Mouse (Mus musculus) midbrain, embryonic 10.5 days (tissue): ENCODE measurements around the gene Unc13a. TPM values are rescaled to one million over a fixed set of nuclear protein-coding genes. Genes with fewer than 3 reads are reported as not detected.
A peak's percentile ranks its signal among the peaks of the same experiment; 100 is the strongest.
"Not testable (repeated sequence)": the region's sequence is repeated elsewhere in the genome, so short reads cannot be mapped to it uniquely, and the experiment has no call there.

Source experiments
- DNase-seq: peaks from one replicate; pipeline ENCODE4 v3.0.0-alpha.2; 2017; ENCODE audit warnings: low spot score
- H3K27ac ChIP-seq: fragments of 300-500 bp; sonication (generic); replicated peaks from 2 replicates; pipeline ENCODE4 v1.5.1; 2016; ENCODE audit warnings: mild to moderate bottlenecking
- H3K27me3 ChIP-seq: fragments of 300-500 bp; sonication (generic); 2 replicates; pipeline ENCODE4 v1.6.1; 2016; ENCODE audit warnings: low read depth, mild to moderate bottlenecking; ENCODE audit not compliant: poor library complexity, severe bottlenecking
- H3K36me3 ChIP-seq: fragments of 300-500 bp; sonication (generic); 2 replicates; pipeline ENCODE4 v1.6.1; 2016; ENCODE audit warnings: mild to moderate bottlenecking, moderate library complexity
- H3K4me1 ChIP-seq: fragments of 300-500 bp; sonication (generic); 2 replicates; pipeline ENCODE4 v1.6.1; 2016
- H3K4me3 ChIP-seq: fragments of 300-500 bp; sonication (generic); 2 replicates; pipeline ENCODE4 v1.5.1; 2016; ENCODE audit warnings: mild to moderate bottlenecking, moderate library complexity
- H3K9me3 ChIP-seq: fragments of 300-500 bp; sonication (generic); replicated peaks from 2 replicates; pipeline ENCODE4 v1.6.1; 2016; ENCODE audit warnings: mild to moderate bottlenecking
- WGBS: fragments of 180-500 bp; shearing (Covaris S2); methylation state at CpG from one replicate; pipeline ENCODE4 v1.1.7; 2016; 5-methylcytosine and 5-hydroxymethylcytosine counted together
- polyA plus RNA-seq: library from polyadenylated mRNA; unstranded; fragments of >200 nt; fragmentation: Nextera tagmentation; extraction: Ambion mirVana; gene quantifications from 2 replicates; pipeline ENCODE4 v1.2.1, GENCODE M21; 2016

Gene Unc13a
- polyA plus RNA-seq, 1 experiment from 2014 or later, result 4.6 TPM

- H3K4me1 ChIP-seq, result peaks cover 8% of the 10 kb centered on the region; the same call in 1 of the 2 replicates
- H3K27me3 ChIP-seq, result peaks cover 85% of the 10 kb centered on the region
- 80% methylated on average over 3 of the region's 3 CpGs for WGBS
- H3K4me3 ChIP-seq, result no peak overlapping the region
- H3K27ac ChIP-seq, result no peak overlapping the region
- no peaks in the 10 kb centered on the region for H3K9me3 ChIP-seq
- no peak for DNase-seq
- H3K36me3 ChIP-seq, result no peaks in the 10 kb centered on the region
These were observed 31.4 kb upstream of the Unc13a start for GRCm38 (mm10) chr8:71702923-71703322.

- no peak for DNase-seq
- Histone ChIP-seq H3K9me3 (no peaks in the 10 kb centered on the region), H3K4me1 (peaks cover 8% of the 10 kb centered on the region; the same call in 1 of the 2 replicates), H3K4me3 (no peak overlapping the region), H3K27ac (no peak overlapping the region), H3K27me3 (peaks cover 85% of the 10 kb centered on the region), H3K36me3 (no peaks in the 10 kb centered on the region)
- whole genome bisulfite sequencing, result 37% methylated on average over 4 of the region's 4 CpGs
These were observed 30.5 kb upstream of the Unc13a start for GRCm38 (mm10) chr8:71702087-71702432.

GRCm38 (mm10) chr8:71701414-71702086, 30.0 kb upstream of the Unc13a start, which contains the start of gene B3gnt3:
Gene B3gnt3, minus strand, starts transcription at chr8:71701789.
- Histone ChIP-seq H3K9me3 (no peaks in the 10 kb centered on the region), H3K36me3 (no peaks in the 10 kb centered on the region), H3K4me1 (peaks cover 8% of the 10 kb centered on the region; the same call in 1 of the 2 replicates), H3K4me3 (peak within 1 kb of the TSS; percentile 35), H3K27ac (no peak within 1 kb of the TSS), H3K27me3 (peaks cover 88% of the 10 kb centered on the region)
- DNase-seq, result no peak
- WGBS, result 18% methylated on average over 32 of the region's 34 CpGs

GRCm38 (mm10) chr8:71700493-71701269, 29.1 kb upstream of the Unc13a start:
- Histone ChIP-seq H3K9me3 (no peaks in the 10 kb centered on the region), H3K27me3 (peaks cover 95% of the 10 kb centered on the region), H3K4me3 (peak overlapping the region; percentile 35), H3K27ac (no peak overlapping the region), H3K4me1 (peaks cover 8% of the 10 kb centered on the region; the same call in 1 of the 2 replicates), H3K36me3 (no peaks in the 10 kb centered on the region)
- 9% methylated on average over 29 of the region's 29 CpGs for WGBS
- no peak for DNase-seq

GRCm38 (mm10) chr8:71695456-71695855, 23.9 kb upstream of the Unc13a start:
- peaks cover 17% of the 10 kb centered on the region for H3K4me1 ChIP-seq
- not testable (repeated sequence) for H3K9me3 ChIP-seq, H3K36me3 ChIP-seq, H3K27ac ChIP-seq, DNase-seq, H3K4me3 ChIP-seq
- H3K27me3 ChIP-seq, result peaks cover 98% of the 10 kb centered on the region
- 64% methylated on average over 12 of the region's 12 CpGs for WGBS

GRCm38 (mm10) chr8:71693166-71694041, 21.8 kb upstream of the Unc13a start:
- WGBS, result 10% methylated on average over 68 of the region's 68 CpGs

GRCm38 (mm10) chr8:71692509-71692908, 21.0 kb upstream of the Unc13a start:
- Histone ChIP-seq H3K27ac (no peak overlapping the region), H3K9me3 (no peaks in the 10 kb centered on the region), H3K4me1 (peaks cover 25% of the 10 kb centered on the region), H3K4me3 (peak overlapping the region; percentile 28; the same call in 1 of the 2 replicates), H3K27me3 (peaks cover 98% of the 10 kb centered on the region), H3K36me3 (no peaks in the 10 kb centered on the region)
- no peak for DNase-seq
- WGBS, result 5% methylated on average over 30 of the region's 30 CpGs

More at GRCm38 (mm10) chr8:71693166-71694041, 21.8 kb upstream of the Unc13a start:
- Histone ChIP-seq H3K9me3 (no peaks in the 10 kb centered on the region), H3K4me3 (peak overlapping the region; percentile 28), H3K27me3 (peaks cover 98% of the 10 kb centered on the region), H3K4me1 (peaks cover 18% of the 10 kb centered on the region), H3K36me3 (no peaks in the 10 kb centered on the region), H3K27ac (no peak overlapping the region)
- no peak for DNase-seq

GRCm38 (mm10) chr8:71689028-71689427, 17.5 kb upstream of the Unc13a start, which contains the start of gene Insl3:
Gene Insl3, plus strand, starts transcription at chr8:71689214.
- Histone ChIP-seq H3K36me3 (no peaks in the 10 kb centered on the region), H3K27me3 (peaks cover 100% of the 10 kb centered on the region), H3K27ac (no peak within 1 kb of the TSS), H3K4me1 (peaks cover 50% of the 10 kb centered on the region), H3K4me3 (no peak within 1 kb of the TSS), H3K9me3 (no peaks in the 10 kb centered on the region)
- WGBS, result 7% methylated on average over 33 of the region's 33 CpGs
- no peak for DNase-seq

- Histone ChIP-seq H3K27me3 (peaks cover 100% of the 10 kb centered on the region), H3K4me1 (peaks cover 37% of the 10 kb centered on the region), H3K36me3 (no peaks in the 10 kb centered on the region), H3K9me3 (no peaks in the 10 kb centered on the region), H3K4me3 (no peak overlapping the region), H3K27ac (no peak overlapping the region)
- DNase-seq, result no peak
- 3% methylated on average over 8 of the region's 8 CpGs for WGBS
These were observed 16.1 kb upstream of the Unc13a start for GRCm38 (mm10) chr8:71687616-71688015.

GRCm38 (mm10) chr8:71686143-71686734, 14.7 kb upstream of the Unc13a start:
- H3K27me3 ChIP-seq, result peaks cover 100% of the 10 kb centered on the region
- H3K4me1 ChIP-seq, result peaks cover 35% of the 10 kb centered on the region
- H3K27ac ChIP-seq, result no peak overlapping the region
- under 1% methylated on average over 23 of the region's 23 CpGs for WGBS
- H3K4me3 ChIP-seq, result peak overlapping the region; percentile 41
- DNase-seq, result no peak
- H3K36me3 ChIP-seq, result no peaks in the 10 kb centered on the region
- H3K9me3 ChIP-seq, result no peaks in the 10 kb centered on the region

- Histone ChIP-seq H3K9me3 (no peaks in the 10 kb centered on the region), H3K27me3 (peaks cover 100% of the 10 kb centered on the region), H3K27ac (no peak overlapping the region), H3K4me3 (peak overlapping the region; percentile 41), H3K4me1 (peaks cover 39% of the 10 kb centered on the region), H3K36me3 (no peaks in the 10 kb centered on the region)
- 1% methylated on average over 29 of the region's 29 CpGs for WGBS
- no peak for DNase-seq
These were observed 14.0 kb upstream of the Unc13a start for GRCm38 (mm10) chr8:71685573-71685972.

- Histone ChIP-seq H3K27ac (no peak overlapping the region), H3K27me3 (peaks cover 100% of the 10 kb centered on the region), H3K36me3 (no peaks in the 10 kb centered on the region), H3K9me3 (no peaks in the 10 kb centered on the region), H3K4me1 (peaks cover 46% of the 10 kb centered on the region), H3K4me3 (no peak overlapping the region)
- DNase-seq, result no peak
- WGBS, result 11% methylated on average over 10 of the region's 10 CpGs
These were observed 13.1 kb upstream of the Unc13a start for GRCm38 (mm10) chr8:71684701-71685100.
